In genomic region chr15:30457541-30458250, GRCm38 (mm10) we compare ENCODE assay signal across 12 mouse cellular contexts.
DNase-seq lines count a peak whose midpoint lies in the region; ATAC-seq lines count a peak whose summit lies in the region.
"Had no signal": no experiment of that assay in that cellular context is flagged by ENCODE, and none has a peak within 500 bp of the region (broad histone marks: within the 10 kb centered on the region; RNA-seq: fewer than 3 reads in every experiment).

No protein-coding gene starts in this region.

- no peaks in the 10 kb centered on the region for H3K36me3 ChIP-seq in forebrain, embryonic 13.5 days (ENCODE audit: poor library complexity, severe bottlenecking)
- H3K36me3 ChIP-seq: liver, embryonic 15.5 days had no signal

- peak overlapping the region; percentile 49 for H3K4me3 ChIP-seq in forebrain, embryonic 13.5 days
- H3K4me3 ChIP-seq: erythroblast, embryonic 14.5 days; liver, embryonic 15.5 days had no signal

- peak overlapping the region; percentile 67 for H3K9ac ChIP-seq in forebrain, embryonic 13.5 days
- H3K9ac ChIP-seq: liver, embryonic 15.5 days had no signal

- H3K4me2 ChIP-seq in forebrain, embryonic 13.5 days: peak overlapping the region; percentile 65
- H3K4me2 ChIP-seq: liver, embryonic 15.5 days had no signal

- intact Hi-C loops in left cerebral cortex, postnatal 36 days (cut with DNase I): no loop called here
- intact Hi-C loops in gastrocnemius, postnatal 36 days (cut with DNase I): no loop called here

- ATAC-seq in forebrain, embryonic 13.5 days: peak; percentile 91
- ATAC-seq in megakaryocyte, adult 5-6 weeks (ENCODE audit: poor library complexity, severe bottlenecking): no peak

- peak overlapping the region; percentile 90 for H3K27ac ChIP-seq in forebrain, embryonic 13.5 days
- H3K27ac ChIP-seq: liver, embryonic 15.5 days had no signal

- WGBS in forebrain, embryonic 13.5 days: 3% methylated on average over 12 of the region's 12 CpGs

- peak; percentile 18 for DNase-seq in left cerebral cortex, adult 11 months (ENCODE audit: low spot score)
- no peak for DNase-seq in left cerebral cortex, adult 8-10 months (ENCODE audit: low spot score in 2 of 2)
- peak; percentile 38 to 60 for DNase-seq in left cerebral cortex, postnatal 36 days (ENCODE audit: low spot score in 2 of 2)
- DNase-seq in retina, embryonic 14.5 days (ENCODE audit: low spot score): peak; percentile 93
- DNase-seq in spleen, postnatal 14 days (ENCODE audit: low spot score in 2 of 2): no peak
- no peak for DNase-seq in gastrocnemius, postnatal 36 days
- DNase-seq: kidney, postnatal 14 days; thymus, adult 18-20 months had no signal

- peaks cover 38% of the 10 kb centered on the region for H3K4me1 ChIP-seq in forebrain, embryonic 13.5 days
- H3K4me1 ChIP-seq: liver, embryonic 15.5 days had no signal

- no peaks in the 10 kb centered on the region for H3K27me3 ChIP-seq in forebrain, embryonic 13.5 days
- H3K27me3 ChIP-seq: liver, embryonic 15.5 days had no signal

- H3K9me3 ChIP-seq in forebrain, embryonic 13.5 days (replicated peaks): no peaks in the 10 kb centered on the region
- H3K9me3 ChIP-seq: liver, embryonic 15.5 days had no signal

Comparison
In these comparisons a context has a peak if more than half of its experiments do, and no peak if none do; other contexts are left out.
1. DNase-seq: peak in left cerebral cortex, adult 11 months (single experiment), left cerebral cortex, postnatal 36 days (2 of 2) and retina, embryonic 14.5 days (single experiment); none in left cerebral cortex, adult 8-10 months (0 of 2), spleen, postnatal 14 days (0 of 2) and gastrocnemius, postnatal 36 days (0 of 2).